18 mouse cellular contexts compared by ENCODE assay signal in genomic region chr8:53171694-53172299, GRCm38 (mm10).
"Had no signal": no experiment of that assay in that cellular context is flagged by ENCODE, and none has a peak within 500 bp of the region (broad histone marks: within the 10 kb centered on the region; RNA-seq: fewer than 3 reads in every experiment).

No protein-coding gene starts in this region.

- H3K27me3 ChIP-seq: hindbrain, embryonic 15.5 days; kidney, embryonic 15.5 days; liver, embryonic 13.5 days; lung, embryonic 15.5 days; neural tube, embryonic 12.5 days had no signal

- ATAC-seq: liver, postnatal 0 days had no signal

- H3K27ac ChIP-seq: hindbrain, embryonic 15.5 days; kidney, embryonic 15.5 days; left cerebral cortex, adult 2 months; liver, embryonic 13.5 days; lung, embryonic 15.5 days; macrophage; neural tube, embryonic 12.5 days had no signal

- H3K4me2 ChIP-seq: hindbrain, embryonic 15.5 days; kidney, embryonic 15.5 days; liver, embryonic 13.5 days; lung, embryonic 15.5 days; neural tube, embryonic 12.5 days had no signal

- H3K9me3 ChIP-seq: hindbrain, embryonic 15.5 days; kidney, embryonic 15.5 days; liver, embryonic 13.5 days; lung, embryonic 15.5 days; neural tube, embryonic 12.5 days had no signal

- DNase-seq: kidney, adult 2 months; kidney, postnatal 25 days; liver; liver, embryonic 13.5 days; liver, postnatal 0 days; lung, postnatal 14 days; midbrain, embryonic 14.5 days; right cerebral cortex, postnatal 4 days; spleen, adult 18-20 months; thymus, adult 2 months; thymus, postnatal 25 days had no signal

- H3K4me1 ChIP-seq: hindbrain, embryonic 15.5 days; kidney, embryonic 15.5 days; liver, embryonic 13.5 days; lung, embryonic 15.5 days; neural tube, embryonic 12.5 days had no signal

- H3K9ac ChIP-seq: hindbrain, embryonic 15.5 days; kidney, embryonic 15.5 days; liver, embryonic 13.5 days; liver, postnatal 0 days; lung, embryonic 15.5 days; neural tube, embryonic 12.5 days had no signal

- H3K4me3 ChIP-seq: hindbrain, embryonic 15.5 days; kidney, embryonic 15.5 days; left cerebral cortex, adult 2 months; liver, embryonic 13.5 days; lung, embryonic 15.5 days; myocyte; neural tube, embryonic 12.5 days had no signal

- H3K36me3 ChIP-seq: hindbrain, embryonic 15.5 days; kidney, embryonic 15.5 days; liver, embryonic 13.5 days; lung, embryonic 15.5 days; neural tube, embryonic 12.5 days had no signal
